9 mouse cellular contexts compared by ENCODE assay signal in genomic region chr9:31221170-31221569, GRCm38 (mm10). TPM values are rescaled to one million over a fixed set of nuclear protein-coding genes. Genes with fewer than 3 reads are reported as not detected.
DNase-seq lines count a peak whose midpoint lies in the region; ATAC-seq and TF ChIP-seq lines count a peak whose summit lies in the region.
"Had no signal": no experiment of that assay in that cellular context is flagged by ENCODE, and none has a peak within 500 bp of the region (broad histone marks: within the 10 kb centered on the region; RNA-seq: fewer than 3 reads in every experiment).

No protein-coding gene starts in this region.

- H3K36me3 ChIP-seq in intestine, embryonic 15.5 days = no peaks in the 10 kb centered on the region
- H3K36me3 ChIP-seq: hindbrain, embryonic 13.5 days had no signal

- WGBS in intestine, embryonic 15.5 days = 32% methylated on average over 10 of the region's 10 CpGs

- no peak for TF ChIP-seq CTCF in gastrocnemius, adult 2 months (IDR thresholded peaks at IDR 0.05)

- H3K27ac ChIP-seq in gastrocnemius, adult 2 months = peak overlapping the region; percentile 75
- 0 out of 2 replicates have a peak overlapping the region, but pooled peaks have one; percentile 13 for H3K27ac ChIP-seq in intestine, embryonic 15.5 days
- H3K27ac ChIP-seq: hindbrain, embryonic 13.5 days had no signal

- H3K9ac ChIP-seq in intestine, embryonic 15.5 days = no peak overlapping the region
- H3K9ac ChIP-seq: hindbrain, embryonic 13.5 days had no signal

- peak; percentile 40; the same call in 1 of the 2 replicates for ATAC-seq in intestine, embryonic 15.5 days
- no peak for ATAC-seq in frontal cortex, adult (ENCODE audit: low TSS enrichment)

- H3K9me3 ChIP-seq in intestine, embryonic 15.5 days = no peaks in the 10 kb centered on the region
- H3K9me3 ChIP-seq: hindbrain, embryonic 13.5 days had no signal

- H3K4me2 ChIP-seq in intestine, embryonic 15.5 days (replicated peaks) = peak overlapping the region; percentile 33
- H3K4me2 ChIP-seq: hindbrain, embryonic 13.5 days had no signal

- intact Hi-C loops in gastrocnemius, adult 2 months (cut with DNase I) = no loop called here

- no peaks in the 10 kb centered on the region for H3K4me1 ChIP-seq in intestine, embryonic 15.5 days (replicated peaks)
- H3K4me1 ChIP-seq: hindbrain, embryonic 13.5 days had no signal

- H3K4me3 ChIP-seq in gastrocnemius, adult 2 months = peak overlapping the region; percentile 42
- H3K4me3 ChIP-seq in intestine, embryonic 15.5 days (replicated peaks) = no peak overlapping the region
- H3K4me3 ChIP-seq: hindbrain, embryonic 13.5 days had no signal

- H3K27me3 ChIP-seq in intestine, embryonic 15.5 days (replicated peaks) = no peaks in the 10 kb centered on the region
- H3K27me3 ChIP-seq: hindbrain, embryonic 13.5 days had no signal

- DNase-seq in gastrocnemius, adult 2 months = no peak
- DNase-seq in gastrocnemius, postnatal 4 days (ENCODE audit: low spot score in 2 of 2) = no peak
- peak; percentile 50 for DNase-seq in testis, postnatal 14 days (ENCODE audit: low spot score)
- no peak for DNase-seq in testis, postnatal 10 days (ENCODE audit: low spot score)
- DNase-seq in urinary bladder, postnatal 25 days (ENCODE audit: low spot score) = no peak
- DNase-seq in urinary bladder, postnatal 14 days (ENCODE audit: low spot score) = no peak

RNA-seq across cellular contexts. Expression of gene Aplp2, which starts 9.6 kb away (rescaled TPM):
- 100 to 1,000 TPM; 105 to 114 TPM for total RNA-seq in gastrocnemius, adult 2 months (2021)
- total RNA-seq in gastrocnemius, postnatal 4 days (2021) = 100 to 1,000 TPM; 138 to 143 TPM
- polyA plus RNA-seq in intestine, embryonic 15.5 days (2015; fragmentation: Nextera tagmentation; extraction: Ambion mirVana) = 210 and 215 TPM in 2 replicates

RNA-seq across cellular contexts. Expression of gene Prdm10, which starts 59.2 kb away (rescaled TPM):
- total RNA-seq in gastrocnemius, adult 2 months (2021) = 1 to 10 TPM; 4.4 to 4.8 TPM
- 1 to 10 TPM; 6.5 to 6.9 TPM for total RNA-seq in gastrocnemius, postnatal 4 days (2021)
- polyA plus RNA-seq in intestine, embryonic 15.5 days (2015; fragmentation: Nextera tagmentation; extraction: Ambion mirVana) = 3.9 and 4.1 TPM in 2 replicates
